Mouse (Mus musculus) testis, adult 2 months (tissue): ENCODE data around the gene Elane.

Source experiments
- CTCF ChIP-seq: fragments of 200-500 bp; IDR thresholded peaks from 2 replicates; pipeline ENCODE4 v1.5.1; 2012; ENCODE audit warnings: low read depth, mild to moderate bottlenecking, inconsistent platforms, low read length, moderate library complexity; ENCODE audit not compliant: control insufficient read depth, insufficient read depth, insufficient replicate concordance
- POLR2A ChIP-seq: fragments of 200-500 bp; IDR thresholded peaks from 2 replicates; pipeline ENCODE4 v1.6.1; 2012; ENCODE audit warnings: low read depth, mild to moderate bottlenecking, inconsistent platforms, low read length, moderate library complexity; ENCODE audit not compliant: control insufficient read depth

GRCm38 (mm10) chr10:79928030-79928694 lies 42.1 kb downstream of the Elane start:
- TF ChIP-seq POLR2A (no peak), CTCF (no peak)
